Mouse (Mus musculus) liver, embryonic 14.5 days (tissue): ENCODE measurements around the gene Tmub2.

Experiments
- CTCF ChIP-seq: IDR thresholded peaks from 2 replicates; pipeline ENCODE4 v1.5.1; 2016; ENCODE audit warnings: antibody characterized with exemption, low read depth, control low read depth
- EP300 ChIP-seq: IDR thresholded peaks from 2 replicates; pipeline ENCODE4 v1.6.1; 2016; ENCODE audit warnings: antibody characterized with exemption, low read depth

GRCm38 (mm10) chr11:102316572-102317297 is 32.0 kb downstream of the Tmub2 start:
- TF ChIP-seq CTCF: peak; percentile 29
- no peak; the same call in 1 of the 2 replicates for TF ChIP-seq EP300
